Mouse (Mus musculus) CH12.LX (cell line): ENCODE measurements around the gene Zfyve27.

Experiments
- CHD2 ChIP-seq: IDR thresholded peaks from 2 replicates; pipeline ENCODE4 v1.6.1; 2011; ENCODE audit warnings: low read length, improper control_type of control experiment
- E2F4 ChIP-seq: IDR thresholded peaks from 2 replicates; pipeline ENCODE4 v1.6.1; 2011; ENCODE audit warnings: low read depth, low read length, improper control_type of control experiment; ENCODE audit not compliant: insufficient replicate concordance
- ETS1 ChIP-seq: conservative IDR thresholded peaks from 2 replicates; pipeline ENCODE4 v1.6.1; 2012; ENCODE audit warnings: low read depth, mild to moderate bottlenecking, inconsistent platforms, low read length, improper control_type of control experiment, moderate library complexity
- MXI1 ChIP-seq: IDR thresholded peaks from 2 replicates; pipeline ENCODE4 v1.6.1; 2011; ENCODE audit warnings: mild to moderate bottlenecking, low read depth, low read length, improper control_type of control experiment
- POLR2A ChIP-seq: IDR thresholded peaks from 2 replicates; pipeline ENCODE4 v1.6.1; 2011; ENCODE audit warnings: low read depth, mild to moderate bottlenecking, improper control_type of control experiment, low read length
- POLR2AphosphoS2 ChIP-seq: IDR thresholded peaks from 2 replicates; pipeline ENCODE4 v1.6.1; 2011; ENCODE audit warnings: low read depth, low read length, improper control_type of control experiment
- SIN3A ChIP-seq: IDR thresholded peaks from 2 replicates; pipeline ENCODE4 v1.6.1; 2012; ENCODE audit warnings: low read length, improper control_type of control experiment, inconsistent platforms
- TCF12 ChIP-seq: IDR thresholded peaks from 2 replicates; pipeline ENCODE4 v1.6.1; 2014; ENCODE audit warnings: low read depth, mild to moderate bottlenecking, inconsistent platforms, low read length, improper control_type of control experiment

DNA sequence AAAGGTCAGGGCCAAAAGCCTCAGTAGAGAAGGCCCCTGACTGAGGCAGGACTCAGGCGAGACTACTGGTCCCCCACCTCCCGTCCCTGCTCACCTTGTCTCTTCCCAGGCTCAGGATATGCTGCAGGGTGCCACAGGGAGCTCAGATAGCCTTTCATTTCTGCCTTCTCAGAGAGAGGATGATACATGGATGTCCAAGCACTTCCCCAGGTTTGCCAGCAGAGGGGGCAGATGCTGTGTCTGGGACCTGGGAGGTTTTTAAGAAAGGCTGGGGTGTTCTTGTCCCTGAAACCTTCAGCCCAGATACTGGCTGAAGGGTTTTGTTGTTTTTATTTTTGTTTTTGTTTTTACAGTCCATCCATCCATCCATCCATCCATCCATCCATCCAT is 53.6 kb downstream of the Zfyve27 start:
- TF ChIP-seq TCF12 (no peak), MXI1 (no peak), CHD2 (no peak), POLR2A (no peak), E2F4 (no peak), SIN3A (no peak), POLR2AphosphoS2 (no peak), ETS1 (no peak)
